Mouse (Mus musculus) gastrocnemius, adult 18-20 months (tissue): ENCODE results near the gene Atp8a2. TPM values are rescaled to one million over a fixed set of nuclear protein-coding genes. Genes with fewer than 3 reads are reported as not detected.
A peak's percentile ranks its signal among the peaks of the same experiment; 100 is the strongest.
"Not testable (repeated sequence)": the region's sequence is repeated elsewhere in the genome, so short reads cannot be mapped to it uniquely, and the experiment has no call there.

Experiments used
- DNase-seq: peaks from one replicate; pipeline ENCODE4 v3.0.0; 2021; ENCODE audit warnings: low spot score
- total RNA-seq, 2 experiments: library from RNA; stranded (reverse); gene quantifications; 2 replicates each; pipeline ENCODE4 v1.2.3; 2021

The Atp8a2 gene
- total RNA-seq, 2 experiments from 2014 or later, result 0.64 TPM

GRCm38 (mm10) chr14:59853139-59853538 is 343.8 kb downstream of the Atp8a2 start:
- no peak for DNase-seq

- DNase-seq, result peak; percentile 19
Measured at GRCm38 (mm10) chr14:59846609-59847375, 350.2 kb downstream of the Atp8a2 start.

- DNase-seq, result no peak
Measured at GRCm38 (mm10) chr14:59843264-59843942, 353.6 kb downstream of the Atp8a2 start.

- DNase-seq, result no peak
Measured at GRCm38 (mm10) chr14:59839951-59840720, 356.8 kb downstream of the Atp8a2 start.

GRCm38 (mm10) chr14:59838446-59839259 is 358.3 kb downstream of the Atp8a2 start:
- not testable (repeated sequence) for DNase-seq

- DNase-seq, result not testable (repeated sequence)
Measured at GRCm38 (mm10) chr14:59837691-59838241, 359.2 kb downstream of the Atp8a2 start.

- no peak for DNase-seq
Measured at GRCm38 (mm10) chr14:59836876-59837543, 360.0 kb downstream of the Atp8a2 start.

GRCm38 (mm10) chr14:59829580-59829979 is 367.4 kb downstream of the Atp8a2 start:
- DNase-seq, result no peak

- DNase-seq, result no peak
Measured at GRCm38 (mm10) chr14:59827409-59827808, 369.6 kb downstream of the Atp8a2 start.

GRCm38 (mm10) chr14:59820115-59820419 is 376.9 kb downstream of the Atp8a2 start:
- no peak for DNase-seq

- DNase-seq, result no peak
Measured at GRCm38 (mm10) chr14:59819215-59820114, 377.5 kb downstream of the Atp8a2 start.

- DNase-seq, result not testable (repeated sequence)
Measured at GRCm38 (mm10) chr14:59810316-59810715, 386.7 kb downstream of the Atp8a2 start.

GRCm38 (mm10) chr14:59809790-59810189 is 387.2 kb downstream of the Atp8a2 start:
- no peak for DNase-seq

GRCm38 (mm10) chr14:59807528-59808300 is 389.3 kb downstream of the Atp8a2 start:
- no peak for DNase-seq

GRCm38 (mm10) chr14:59806910-59807309 is 390.1 kb downstream of the Atp8a2 start:
- no peak for DNase-seq

- DNase-seq, result no peak
Measured at GRCm38 (mm10) chr14:59806159-59806558, 390.8 kb downstream of the Atp8a2 start.

- DNase-seq, result no peak
Measured at GRCm38 (mm10) chr14:59805683-59806082, 391.3 kb downstream of the Atp8a2 start.

GRCm38 (mm10) chr14:59801961-59802599 is 394.9 kb downstream of the Atp8a2 start:
- DNase-seq, result no peak
